Mouse (Mus musculus) midbrain, embryonic 13.5 days (tissue): ENCODE data around the gene Adgrf1. TPM values are rescaled to one million over a fixed set of nuclear protein-coding genes. Genes with fewer than 3 reads are reported as not detected.

Experiments
- ATAC-seq: fragments of 200-750 bp; cut with Nextera tagmentation; 2 replicates; pipeline ENCODE4 v1.8.0; 2017; ENCODE audit warnings: mild to moderate bottlenecking, moderate TSS enrichment, moderate library complexity
- H3K27ac ChIP-seq: fragments of 300-500 bp; sonication (generic); 2 replicates; pipeline ENCODE4 v1.5.1; 2015; ENCODE audit warnings: inconsistent platforms, mild to moderate bottlenecking, moderate library complexity
- H3K27me3 ChIP-seq: fragments of 300-500 bp; sonication (generic); 2 replicates; pipeline ENCODE4 v1.6.1; 2015; ENCODE audit warnings: mild to moderate bottlenecking, inconsistent platforms
- H3K36me3 ChIP-seq: fragments of 300-500 bp; sonication (generic); 2 replicates; pipeline ENCODE4 v1.6.1; 2015; ENCODE audit warnings: mild to moderate bottlenecking, inconsistent platforms
- H3K4me1 ChIP-seq: fragments of 300-500 bp; sonication (generic); replicated peaks from 2 replicates; pipeline ENCODE4 v1.6.1; 2015; ENCODE audit warnings: inconsistent platforms
- H3K4me2 ChIP-seq: fragments of 300-500 bp; sonication (generic); replicated peaks from 2 replicates; pipeline ENCODE4 v1.6.1; 2015; ENCODE audit warnings: moderate library complexity, mild to moderate bottlenecking, inconsistent platforms
- H3K4me3 ChIP-seq: fragments of 300-500 bp; sonication (generic); replicated peaks from 2 replicates; pipeline ENCODE4 v1.5.1; 2015; ENCODE audit warnings: mild to moderate bottlenecking, inconsistent platforms
- H3K9ac ChIP-seq: fragments of 300-500 bp; sonication (generic); replicated peaks from 2 replicates; pipeline ENCODE4 v1.6.1; 2015; ENCODE audit warnings: mild to moderate bottlenecking, inconsistent platforms
- H3K9me3 ChIP-seq: fragments of 300-500 bp; sonication (generic); 2 replicates; pipeline ENCODE4 v1.6.1; 2016; ENCODE audit warnings: mild to moderate bottlenecking, inconsistent platforms
- WGBS: fragments of 180-500 bp; shearing (Covaris S2); methylation state at CpG from one replicate; pipeline ENCODE4 v1.1.7; 2015; 5-methylcytosine and 5-hydroxymethylcytosine counted together
- polyA plus RNA-seq: library from polyadenylated mRNA; unstranded; fragments of >200 nt; fragmentation: Nextera tagmentation; extraction: Ambion mirVana; gene quantifications from 2 replicates; pipeline ENCODE4 v1.2.1, GENCODE M21; 2015

The Adgrf1 gene
- polyA plus RNA-seq, result not detected in 2 replicates

- no peaks in the 10 kb centered on the region for H3K27me3 ChIP-seq
- no peak within 1 kb of the TSS for H3K27ac ChIP-seq
- H3K9ac ChIP-seq, result no peak within 1 kb of the TSS
- no peak within 1 kb of the TSS for H3K4me3 ChIP-seq
- WGBS, result 79% methylated on average over 6 of the region's 6 CpGs
- H3K9me3 ChIP-seq, result no peaks in the 10 kb centered on the region
- H3K36me3 ChIP-seq, result no peaks in the 10 kb centered on the region
- ATAC-seq, result no peak
- no peak within 1 kb of the TSS for H3K4me2 ChIP-seq
- 0 out of 2 replicates have a peak, but pooled peaks cover 3% of the 10 kb centered on the region for H3K4me1 ChIP-seq
Observed at GRCm38 (mm10) chr17:43270161-43270560, at the start of gene Adgrf1. TSS of gene Adgrf1 (plus strand) at chr17:43270329.

GRCm38 (mm10) chr17:43226101-43226500, 44.0 kb upstream of the Adgrf1 start:
- Histone ChIP-seq H3K4me1 (peaks cover 4% of the 10 kb centered on the region; the same call in 1 of the 2 replicates), H3K9me3 (no peaks in the 10 kb centered on the region), H3K27ac (no peak overlapping the region), H3K9ac (no peak overlapping the region), H3K4me2 (no peak overlapping the region), H3K4me3 (no peak overlapping the region), H3K36me3 (no peaks in the 10 kb centered on the region), H3K27me3 (no peaks in the 10 kb centered on the region)
- no peak for ATAC-seq
- WGBS, result 84% methylated on average over 6 of the region's 6 CpGs

- no peak overlapping the region for H3K4me3 ChIP-seq
- ATAC-seq, result peak; percentile 91
- peaks cover 4% of the 10 kb centered on the region; the same call in 1 of the 2 replicates for H3K4me1 ChIP-seq
- no peak overlapping the region for H3K27ac ChIP-seq
- H3K4me2 ChIP-seq, result peak overlapping the region; percentile 35
- 54% methylated on average over 12 of the region's 12 CpGs for WGBS
- no peak overlapping the region for H3K9ac ChIP-seq
- no peaks in the 10 kb centered on the region for H3K36me3 ChIP-seq
- no peaks in the 10 kb centered on the region for H3K27me3 ChIP-seq
- no peaks in the 10 kb centered on the region for H3K9me3 ChIP-seq
Observed at GRCm38 (mm10) chr17:43229621-43230513, 40.3 kb upstream of the Adgrf1 start.

GRCm38 (mm10) chr17:43230821-43231220, 39.3 kb upstream of the Adgrf1 start:
- H3K4me3 ChIP-seq, result no peak overlapping the region
- H3K27ac ChIP-seq, result no peak overlapping the region
- H3K9ac ChIP-seq, result no peak overlapping the region
- H3K4me2 ChIP-seq, result no peak overlapping the region
- H3K27me3 ChIP-seq, result no peaks in the 10 kb centered on the region
- ATAC-seq, result no peak
- H3K36me3 ChIP-seq, result no peaks in the 10 kb centered on the region
- 86% methylated on average over 7 of the region's 7 CpGs for WGBS
- peaks cover 4% of the 10 kb centered on the region; the same call in 1 of the 2 replicates for H3K4me1 ChIP-seq
- H3K9me3 ChIP-seq, result no peaks in the 10 kb centered on the region

- WGBS, result 78% methylated on average over 6 of the region's 6 CpGs
- no peak overlapping the region for H3K4me3 ChIP-seq
- no peak overlapping the region for H3K9ac ChIP-seq
- no peaks in the 10 kb centered on the region for H3K9me3 ChIP-seq
- no peak overlapping the region for H3K4me2 ChIP-seq
- H3K27me3 ChIP-seq, result no peaks in the 10 kb centered on the region
- ATAC-seq, result no peak
- H3K27ac ChIP-seq, result no peak overlapping the region
- H3K36me3 ChIP-seq, result no peaks in the 10 kb centered on the region
- peaks cover 4% of the 10 kb centered on the region; the same call in 1 of the 2 replicates for H3K4me1 ChIP-seq
Observed at GRCm38 (mm10) chr17:43232769-43233168, 37.4 kb upstream of the Adgrf1 start.

GRCm38 (mm10) chr17:43236656-43237250, 33.4 kb upstream of the Adgrf1 start:
- H3K9ac ChIP-seq, result no peak overlapping the region
- no peaks in the 10 kb centered on the region for H3K27me3 ChIP-seq
- WGBS, result 85% methylated on average over 14 of the region's 14 CpGs
- H3K9me3 ChIP-seq, result no peaks in the 10 kb centered on the region
- ATAC-seq, result no peak
- H3K4me2 ChIP-seq, result no peak overlapping the region
- no peaks in the 10 kb centered on the region for H3K36me3 ChIP-seq
- H3K27ac ChIP-seq, result no peak overlapping the region
- no peaks in the 10 kb centered on the region for H3K4me1 ChIP-seq
- no peak overlapping the region for H3K4me3 ChIP-seq

- Histone ChIP-seq H3K9me3 (no peaks in the 10 kb centered on the region), H3K27ac (no peak overlapping the region), H3K4me1 (no peaks in the 10 kb centered on the region), H3K9ac (no peak overlapping the region), H3K27me3 (no peaks in the 10 kb centered on the region), H3K4me2 (no peak overlapping the region), H3K36me3 (no peaks in the 10 kb centered on the region), H3K4me3 (no peak overlapping the region)
- no peak for ATAC-seq
- WGBS, result 77% methylated on average over 6 of the region's 6 CpGs
Observed at GRCm38 (mm10) chr17:43239035-43239434, 31.1 kb upstream of the Adgrf1 start.

- H3K27ac ChIP-seq, result no peak overlapping the region
- no peak overlapping the region for H3K4me2 ChIP-seq
- no peaks in the 10 kb centered on the region for H3K4me1 ChIP-seq
- no peaks in the 10 kb centered on the region for H3K27me3 ChIP-seq
- no peak overlapping the region for H3K9ac ChIP-seq
- peak; percentile 65 for ATAC-seq
- no peak overlapping the region for H3K4me3 ChIP-seq
- WGBS, result 67% methylated on average over 10 of the region's 10 CpGs
- no peaks in the 10 kb centered on the region for H3K36me3 ChIP-seq
- H3K9me3 ChIP-seq, result no peaks in the 10 kb centered on the region
Observed at GRCm38 (mm10) chr17:43241134-43241533, 29.0 kb upstream of the Adgrf1 start.

- ATAC-seq, result no peak
- H3K4me1 ChIP-seq, result no peaks in the 10 kb centered on the region
- H3K9me3 ChIP-seq, result no peaks in the 10 kb centered on the region
- H3K4me3 ChIP-seq, result no peak overlapping the region
- 88% methylated on average over 3 of the region's 3 CpGs for WGBS
- H3K27ac ChIP-seq, result no peak overlapping the region
- H3K27me3 ChIP-seq, result no peaks in the 10 kb centered on the region
- no peak overlapping the region for H3K4me2 ChIP-seq
- H3K9ac ChIP-seq, result no peak overlapping the region
- H3K36me3 ChIP-seq, result no peaks in the 10 kb centered on the region
Observed at GRCm38 (mm10) chr17:43242609-43243008, 27.5 kb upstream of the Adgrf1 start.

GRCm38 (mm10) chr17:43245364-43245763, 24.8 kb upstream of the Adgrf1 start:
- WGBS, result 85% methylated on average over 6 of the region's 6 CpGs
- Histone ChIP-seq H3K4me3 (no peak overlapping the region), H3K9ac (no peak overlapping the region), H3K27me3 (no peaks in the 10 kb centered on the region), H3K4me2 (no peak overlapping the region), H3K27ac (no peak overlapping the region), H3K9me3 (no peaks in the 10 kb centered on the region), H3K36me3 (no peaks in the 10 kb centered on the region), H3K4me1 (0 out of 2 replicates have a peak, but pooled peaks cover 4% of the 10 kb centered on the region)
- ATAC-seq, result no peak

GRCm38 (mm10) chr17:43247245-43247644, 22.9 kb upstream of the Adgrf1 start:
- Histone ChIP-seq H3K27ac (no peak overlapping the region), H3K4me1 (peaks cover 10% of the 10 kb centered on the region; the same call in 1 of the 2 replicates), H3K9ac (no peak overlapping the region), H3K4me3 (no peak overlapping the region), H3K9me3 (no peaks in the 10 kb centered on the region), H3K36me3 (no peaks in the 10 kb centered on the region), H3K27me3 (no peaks in the 10 kb centered on the region), H3K4me2 (no peak overlapping the region)
- 93% methylated on average over 3 of the region's 3 CpGs for WGBS
- no peak for ATAC-seq

- ATAC-seq, result no peak
- 61% methylated on average over 3 of the region's 3 CpGs for WGBS
Observed at GRCm38 (mm10) chr17:43249645-43250044, 20.5 kb upstream of the Adgrf1 start.

More at GRCm38 (mm10) chr17:43249645-43250044, 20.5 kb upstream of the Adgrf1 start:
- H3K27ac ChIP-seq, result no peak overlapping the region
- no peak overlapping the region for H3K9ac ChIP-seq
- H3K4me2 ChIP-seq, result no peak overlapping the region
- peaks cover 10% of the 10 kb centered on the region; the same call in 1 of the 2 replicates for H3K4me1 ChIP-seq
- no peak overlapping the region for H3K4me3 ChIP-seq
- H3K36me3 ChIP-seq, result no peaks in the 10 kb centered on the region
- no peaks in the 10 kb centered on the region for H3K9me3 ChIP-seq
- no peaks in the 10 kb centered on the region for H3K27me3 ChIP-seq
